Mouse (Mus musculus): ENCODE measurements around the gene Mcf2. TPM values are rescaled to one million over a fixed set of nuclear protein-coding genes. Genes with fewer than 3 reads are reported as not detected.

Gene Mcf2
- polyA plus RNA-seq, 1 experiment from 2014 or later, result 0.26 TPM

DNA sequence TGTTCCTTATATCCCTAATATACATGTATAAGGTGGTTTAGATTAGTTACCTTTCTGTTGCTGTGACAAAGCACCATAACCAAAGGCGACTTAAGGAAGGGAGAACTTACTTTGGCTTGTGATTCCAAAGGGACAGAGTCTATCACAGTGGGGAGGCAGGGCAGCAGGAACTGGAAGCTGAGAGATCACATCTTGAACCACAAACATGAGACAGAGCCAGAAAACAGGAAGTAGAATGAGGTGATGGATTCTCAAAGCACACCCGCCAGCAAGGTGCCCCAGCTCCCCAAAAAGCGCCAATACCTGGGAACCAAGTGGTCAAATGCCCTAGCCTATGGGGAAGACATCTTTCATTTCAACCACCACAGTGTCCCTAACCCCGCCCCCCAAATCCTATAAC, 157.9 kb downstream of the Mcf2 start:
- Histone ChIP-seq H3K9me3 (no peaks in the 10 kb centered on the region), H3K4me3 (no peak overlapping the region), H3K4me1 (replicated peaks) (no peaks in the 10 kb centered on the region), H3K27me3 (ENCODE audit: insufficient read depth, poor library complexity, severe bottlenecking) (no peaks in the 10 kb centered on the region), H3K27ac (no peak overlapping the region), H3K36me3 (no peaks in the 10 kb centered on the region)
- DNase-seq (ENCODE audit: low spot score), result no peak
- 81% methylated on average over 4 of the region's 4 CpGs for WGBS

DNA sequence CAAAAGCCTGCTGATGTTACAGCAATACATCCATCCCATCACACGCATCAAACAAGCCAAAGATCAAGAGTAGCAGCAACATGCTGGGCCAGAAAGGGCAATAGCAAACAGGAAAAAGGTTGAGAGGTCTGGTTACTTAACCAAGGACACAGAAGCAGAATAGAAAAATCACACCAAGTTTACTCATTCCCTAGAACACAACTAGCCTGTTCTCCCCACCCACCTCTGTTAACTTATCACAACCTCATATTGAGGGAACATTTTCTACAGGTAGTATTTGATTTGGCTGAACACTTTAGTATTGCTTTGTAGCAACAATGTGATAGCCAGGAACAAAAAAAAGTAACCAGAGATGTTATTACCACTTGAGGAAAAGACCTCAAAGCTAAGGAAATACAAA, 164.3 kb downstream of the Mcf2 start:
- H3K27me3 ChIP-seq (ENCODE audit: insufficient read depth, poor library complexity, severe bottlenecking), result no peaks in the 10 kb centered on the region
- 88% methylated on average over 1 of the region's 1 CpGs for WGBS
- no peak for DNase-seq (ENCODE audit: low spot score)

DNA sequence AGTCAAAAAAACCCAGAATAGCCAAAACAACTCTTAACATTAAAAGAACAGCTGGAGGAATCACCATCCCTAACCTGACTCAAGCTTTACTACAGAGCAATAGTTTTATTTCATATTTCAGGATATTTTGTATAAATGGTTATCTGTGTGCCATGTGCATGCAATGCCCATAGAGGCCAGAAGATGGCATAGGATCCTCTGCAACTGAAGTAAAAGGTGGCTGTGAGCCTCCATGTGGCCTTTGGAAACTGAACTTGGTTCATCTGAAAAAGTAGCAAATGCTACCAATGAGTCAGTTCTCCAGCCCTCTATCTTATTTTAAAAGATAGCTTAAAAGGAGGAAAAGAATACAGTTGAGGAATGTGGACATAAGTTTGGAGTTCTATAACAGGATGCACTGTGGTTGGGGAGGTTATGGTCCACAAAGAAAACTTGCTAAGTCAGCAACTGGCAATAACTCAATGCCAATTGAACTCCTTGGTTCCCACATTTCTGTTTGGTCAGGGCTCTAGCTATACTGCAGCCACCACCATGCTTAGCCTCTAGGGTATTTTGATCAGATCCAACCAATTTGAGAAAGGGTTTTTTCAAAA, 165.7 kb downstream of the Mcf2 start:
- H3K27me3 ChIP-seq (ENCODE audit: insufficient read depth, poor library complexity, severe bottlenecking), result no peaks in the 10 kb centered on the region
- no peaks in the 10 kb centered on the region for H3K36me3 ChIP-seq
- H3K4me1 ChIP-seq (replicated peaks), result no peaks in the 10 kb centered on the region
- no peak overlapping the region for H3K27ac ChIP-seq
- peak; percentile 7 for DNase-seq (ENCODE audit: low spot score)
- no peaks in the 10 kb centered on the region for H3K9me3 ChIP-seq
- H3K4me3 ChIP-seq, result no peak overlapping the region

More for the DNA sequence above, 164.3 kb downstream of the Mcf2 start:
- Histone ChIP-seq H3K4me3 (no peak overlapping the region), H3K9me3 (no peaks in the 10 kb centered on the region), H3K4me1 (replicated peaks) (no peaks in the 10 kb centered on the region), H3K27ac (no peak overlapping the region), H3K36me3 (no peaks in the 10 kb centered on the region)

Other genes with a start within 250 kb of the Mcf2 start
- gene F9, start 179.6 kb downstream of the Mcf2 start, polyA plus RNA-seq (2016; fragmentation: Nextera tagmentation; extraction: Ambion mirVana), result not detected in 2 replicates